Mouse (Mus musculus) left cerebral cortex, adult 9 months (tissue): ENCODE measurements around the gene Mok.
"Not testable (repeated sequence)": the region's sequence is repeated elsewhere in the genome, so short reads cannot be mapped to it uniquely, and the experiment has no call there.

Source experiments
- DNase-seq, 2 experiments: peaks; one replicate each; pipeline ENCODE4 v3.0.0; 2022; ENCODE audit warnings: low spot score in 2 of 2

Mok gene

DNA sequence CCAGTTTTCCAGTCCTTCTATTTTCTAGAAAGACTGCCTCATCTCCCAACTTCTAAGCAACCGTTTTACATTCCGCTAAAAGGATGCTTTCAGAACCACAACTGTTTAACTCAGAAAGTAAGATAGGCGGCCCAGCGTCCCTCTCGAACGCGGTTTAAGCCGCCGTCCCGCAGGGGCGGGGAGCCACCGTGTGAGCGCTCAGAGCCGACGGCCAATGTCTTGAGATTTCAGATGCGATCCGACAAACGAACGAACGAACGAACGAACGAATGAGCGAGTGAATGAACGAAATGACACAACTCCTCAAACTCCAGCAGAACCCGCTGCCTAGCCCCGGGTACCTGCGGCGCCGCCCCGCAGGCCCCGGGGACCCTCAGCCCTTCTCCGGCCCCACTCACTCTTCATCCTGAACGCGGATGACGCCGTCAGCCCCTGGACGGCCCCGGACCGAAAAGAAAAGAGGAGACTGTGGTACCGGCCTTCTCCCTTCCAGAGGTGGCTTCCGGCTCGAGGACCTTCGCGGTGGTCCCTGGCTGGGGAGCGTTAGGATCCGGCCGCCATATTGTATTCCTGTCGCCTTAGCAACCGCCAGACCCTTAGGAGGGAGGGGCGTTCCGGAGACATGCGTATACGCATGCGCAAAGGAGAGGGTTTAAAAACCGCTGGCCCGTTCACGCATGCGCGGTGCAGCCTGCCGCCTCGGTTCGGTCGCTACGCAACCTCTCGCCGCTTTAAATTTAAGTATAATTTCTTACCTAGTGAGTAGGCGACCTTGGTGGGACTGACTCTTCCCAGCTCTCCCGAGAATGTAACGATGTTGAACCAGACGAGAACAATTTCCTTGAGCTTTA lies at the start of gene Mok:
Gene Mok, minus strand, starts transcription at position 592 of the 851 bp plus-strand sequence.
- DNase-seq: peak; percentile 91 to 96

DNA sequence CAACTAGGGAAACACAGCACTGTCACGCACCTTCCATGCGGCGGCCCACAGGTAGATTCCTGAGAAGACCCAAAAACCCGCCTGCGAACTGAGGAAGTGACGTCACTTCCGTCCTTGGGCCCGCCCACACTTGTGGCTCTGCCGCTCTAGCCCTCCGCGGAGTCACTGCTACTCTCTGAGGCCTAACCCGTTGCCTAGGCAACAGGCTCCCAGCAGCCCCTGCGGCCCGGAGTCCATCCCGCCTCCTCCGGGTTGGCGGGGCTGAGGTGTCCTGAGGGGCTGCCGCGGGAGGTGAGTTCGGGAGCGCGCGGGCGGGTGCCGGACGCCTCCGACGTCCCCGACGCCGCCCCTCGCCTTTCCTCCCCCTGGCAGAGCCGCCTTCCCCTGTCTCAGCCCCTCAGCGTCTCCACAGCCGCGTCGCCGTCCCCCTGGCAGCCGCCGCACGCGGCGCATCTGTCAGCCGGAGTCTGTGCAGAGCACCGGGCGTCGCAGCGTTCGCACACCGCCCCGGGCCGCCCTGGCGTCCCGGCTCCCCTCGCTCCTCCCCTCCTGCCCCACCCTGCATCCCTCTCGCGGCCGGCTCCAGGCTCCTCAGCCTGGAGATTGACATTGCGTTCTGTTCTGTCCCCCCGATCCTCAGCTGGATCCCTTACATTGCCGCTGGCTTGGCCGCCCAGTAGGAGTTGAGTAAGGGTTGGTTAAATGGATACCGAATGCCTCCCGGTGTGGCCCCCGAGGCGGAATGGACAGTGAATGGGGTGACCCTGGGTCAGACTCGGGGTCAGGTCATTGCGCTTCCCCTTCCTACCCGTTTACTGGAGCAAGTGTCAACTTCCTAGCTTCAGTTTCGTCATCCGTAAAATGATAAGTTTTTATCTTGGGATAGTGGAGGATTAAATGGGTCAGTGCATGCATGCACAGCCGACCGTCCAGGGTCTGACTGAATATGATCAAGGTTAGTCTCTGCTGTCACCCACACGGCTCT lies 48.6 kb upstream of the Mok start, which contains the start of the genes Cinp and Tecpr2:
Gene Cinp, minus strand, starts transcription at position 110 of the 985 bp plus-strand sequence.
Gene Tecpr2, plus strand, starts transcription at position 229 of the 985 bp plus-strand sequence.
- peak; percentile 94 to 96 for DNase-seq

DNA sequence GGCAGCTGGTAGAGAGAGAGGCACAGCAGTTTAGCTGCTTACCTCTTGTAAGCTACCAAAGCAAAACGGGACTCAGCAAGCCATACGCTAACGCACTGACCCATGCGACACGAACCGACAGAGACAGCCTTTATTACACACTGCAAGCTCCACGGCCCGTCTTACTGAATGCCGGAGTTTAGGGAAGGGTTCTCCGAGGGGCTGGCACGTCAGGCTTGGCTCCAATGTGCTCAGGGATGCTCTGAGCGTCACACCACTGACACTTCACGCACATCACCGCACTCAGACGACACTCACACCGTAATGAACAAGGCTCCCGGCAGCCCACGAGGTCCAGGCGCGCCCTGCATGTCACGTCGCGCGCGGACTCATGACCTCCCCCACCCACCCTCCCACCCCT lies 47.9 kb upstream of the Mok start:
- DNase-seq: no peak

DNA sequence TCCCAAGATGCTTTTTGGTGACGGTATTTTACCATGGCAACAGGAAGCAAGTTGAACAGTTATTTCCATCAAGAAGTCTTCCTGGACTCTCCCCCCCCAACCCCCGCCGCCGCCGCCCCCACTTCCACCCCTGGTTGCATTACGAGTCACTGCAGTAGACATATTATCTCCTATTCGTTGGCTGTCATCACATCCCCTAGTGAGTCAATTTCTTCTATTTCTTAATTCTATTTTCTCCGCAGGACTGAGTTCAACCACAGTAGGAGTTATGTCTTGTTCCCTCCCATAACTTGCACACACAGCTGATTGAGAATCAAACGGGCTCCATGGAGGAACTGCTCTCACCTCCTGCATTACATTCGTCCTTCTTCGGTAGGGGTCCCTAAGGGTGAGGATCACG lies 47.4 kb upstream of the Mok start:
- no peak for DNase-seq

DNA sequence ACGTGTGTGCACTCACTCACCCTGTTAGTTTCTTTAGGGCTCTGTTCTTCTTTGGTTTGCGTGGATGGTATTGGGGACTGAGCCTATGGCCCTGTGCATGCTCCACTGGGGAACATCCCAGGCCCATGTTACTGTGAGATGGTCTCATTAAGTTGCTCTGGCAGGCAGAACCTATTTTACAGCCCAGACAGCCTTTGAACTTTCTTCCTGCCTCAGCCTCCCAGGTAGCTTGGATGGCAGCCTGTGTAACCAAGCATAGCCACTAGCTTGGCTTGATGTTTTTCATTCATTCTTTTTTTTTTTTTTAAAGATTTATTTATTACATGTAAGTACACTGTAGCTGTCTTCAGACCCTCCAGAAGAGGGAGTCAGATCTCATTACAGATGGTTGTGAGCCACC lies 44.5 kb upstream of the Mok start:
- DNase-seq: no peak

DNA sequence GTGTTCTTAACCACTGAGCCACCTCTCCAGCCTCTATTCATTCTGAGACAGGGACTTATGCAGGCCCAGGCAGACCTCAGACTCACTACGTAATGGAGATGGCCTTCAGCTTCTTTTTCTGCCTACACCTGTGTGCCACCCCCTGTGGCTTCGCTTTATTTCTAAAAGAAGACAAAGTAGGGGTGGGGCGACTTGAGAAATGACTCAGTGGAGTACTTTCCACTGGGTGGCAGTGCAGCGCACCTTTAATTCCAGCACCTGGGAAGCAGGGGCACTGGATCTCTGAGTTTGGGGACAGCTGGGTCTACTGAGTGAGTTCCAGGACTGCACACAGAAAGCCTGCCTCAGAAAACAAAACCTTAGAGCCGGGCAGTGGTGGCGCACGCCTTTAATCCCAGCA lies 41.6 kb upstream of the Mok start:
- no peak for DNase-seq

DNA sequence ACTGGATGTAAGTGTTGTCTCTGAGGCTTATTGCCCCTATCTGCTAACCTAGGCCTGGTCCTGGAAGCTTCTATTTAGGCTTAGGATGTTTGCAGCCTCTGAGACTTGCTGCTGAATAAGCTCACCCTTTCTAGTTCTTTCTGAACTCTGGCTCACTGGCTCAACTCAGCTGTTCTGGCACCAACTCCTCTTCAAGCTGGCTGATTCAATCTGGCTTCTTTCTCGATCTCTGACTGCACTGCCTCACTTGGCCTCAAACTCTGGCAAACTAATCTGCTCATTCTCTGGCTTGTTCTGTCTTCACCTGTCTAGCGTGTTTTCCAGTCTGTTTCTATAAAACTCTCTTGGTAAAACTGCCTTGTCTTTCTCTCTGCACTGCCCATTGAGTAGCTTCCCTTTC lies 34.6 kb upstream of the Mok start:
- no peak for DNase-seq

DNA sequence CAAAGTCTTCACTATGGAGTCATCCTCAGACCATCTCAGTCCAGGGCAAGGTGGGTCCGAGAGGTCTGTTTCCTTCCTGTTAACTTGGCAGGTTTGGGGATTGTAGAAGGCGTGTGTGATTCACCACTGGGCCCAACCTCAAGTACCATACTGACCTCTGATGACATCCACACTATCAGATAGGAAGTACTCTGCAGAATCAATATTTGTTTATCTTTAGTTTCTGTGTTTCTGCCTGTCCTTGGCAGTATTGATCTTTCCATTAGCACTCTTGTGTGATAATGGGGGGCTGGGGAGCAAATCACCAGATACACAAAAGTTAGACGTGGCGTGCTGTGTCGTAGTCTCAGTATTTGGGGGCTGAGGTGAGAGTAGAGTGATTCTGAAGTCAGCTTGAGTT lies 30.5 kb upstream of the Mok start:
- DNase-seq: no peak

DNA sequence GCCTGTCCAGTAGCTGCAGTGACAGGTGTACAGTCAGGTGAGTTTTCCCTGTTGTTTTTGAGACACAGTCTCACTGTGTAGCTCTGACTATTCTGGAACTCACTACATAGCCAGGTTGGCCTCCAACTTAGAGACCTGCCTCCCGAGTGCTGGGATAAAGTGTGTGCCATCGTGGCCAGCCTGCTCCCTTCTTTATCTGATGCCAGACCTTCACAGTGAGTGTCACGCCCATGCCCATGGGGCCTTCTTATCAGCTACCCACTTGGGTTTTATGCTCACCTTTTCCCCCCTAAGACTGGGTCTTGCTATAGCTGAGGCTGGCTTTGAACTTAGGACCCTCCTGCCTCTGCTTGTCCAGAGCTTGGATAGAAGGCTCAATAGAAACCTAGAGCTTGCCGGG lies 29.4 kb upstream of the Mok start:
- DNase-seq: no peak

DNA sequence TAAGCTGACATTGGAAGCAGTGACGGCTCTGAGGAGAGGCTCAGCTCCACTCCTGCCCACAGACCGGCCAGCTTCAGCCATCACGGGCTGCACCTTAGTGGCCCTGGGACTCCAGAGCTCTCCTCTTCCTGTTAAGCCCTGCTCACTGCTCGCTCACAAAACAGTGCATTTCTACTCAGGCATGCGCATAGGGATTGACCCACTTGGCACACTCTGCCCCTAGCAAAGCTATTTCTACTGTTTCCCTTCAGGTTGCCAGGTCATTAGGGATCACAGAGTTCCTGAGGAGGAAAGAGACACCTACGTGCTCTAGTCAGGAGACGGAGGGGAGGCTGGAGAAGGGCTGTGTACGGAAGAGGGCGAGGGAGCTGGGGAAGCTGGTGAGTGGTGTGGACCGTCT lies 25.2 kb upstream of the Mok start:
- DNase-seq: no peak

DNA sequence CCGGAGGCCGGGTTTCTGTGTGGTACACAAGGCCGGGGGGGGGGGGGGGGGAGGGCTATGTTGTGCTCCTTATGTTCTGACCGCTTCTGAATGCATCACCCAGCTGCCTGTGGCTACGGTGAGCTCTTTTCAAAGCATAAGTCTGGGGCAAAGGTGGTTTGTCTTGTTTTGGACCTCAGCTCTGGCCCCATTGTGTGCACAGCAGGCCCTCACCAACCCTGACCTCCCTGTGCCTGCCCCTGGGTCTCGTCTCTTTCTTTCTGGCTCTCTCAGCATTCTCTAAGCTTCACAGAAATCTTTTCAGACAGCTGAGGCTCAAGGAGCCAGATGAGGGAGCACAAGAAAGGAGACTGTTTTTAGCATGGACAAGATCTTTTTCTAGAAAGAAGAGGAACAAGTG lies 24.8 kb upstream of the Mok start:
- DNase-seq: no peak

DNA sequence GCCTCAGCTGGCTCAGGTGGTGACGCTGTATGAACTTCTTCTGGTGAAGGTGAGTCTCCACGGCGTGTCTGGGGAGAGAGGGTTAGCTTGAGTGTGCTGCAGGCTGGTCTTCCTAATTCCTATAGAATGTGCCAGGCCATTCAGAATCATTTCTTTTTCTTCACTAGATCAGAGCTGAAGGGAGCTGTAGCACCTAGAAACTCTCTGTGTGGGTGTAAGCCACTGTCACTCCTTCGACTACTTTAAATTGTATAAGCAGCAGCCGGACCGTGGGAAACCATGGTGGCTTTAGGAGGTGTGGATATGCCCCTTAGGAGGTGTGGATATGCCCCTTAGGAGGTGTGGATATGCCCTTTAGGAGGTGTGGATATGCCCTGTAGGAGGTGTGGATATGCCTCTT lies 23.3 kb upstream of the Mok start:
- DNase-seq: no peak

DNA sequence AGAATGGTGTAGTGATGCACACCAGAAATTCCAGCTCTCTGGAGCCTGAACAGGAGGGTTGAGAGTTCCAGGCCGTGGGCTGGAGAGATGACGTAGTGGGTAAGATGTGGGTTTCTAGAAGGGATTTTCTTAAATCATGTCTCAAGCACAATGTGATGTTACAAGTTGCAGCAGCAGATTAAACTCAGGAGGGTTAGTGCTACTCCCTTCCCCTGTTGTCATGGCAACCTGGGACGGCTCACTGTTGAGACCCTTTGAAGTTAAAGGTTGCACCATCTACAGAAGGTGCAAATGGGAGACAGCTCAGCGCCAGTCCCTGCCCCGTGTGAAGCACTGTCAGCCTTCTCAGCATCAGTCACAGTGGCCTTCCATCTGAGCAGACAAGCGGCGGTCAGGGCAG lies 20.5 kb upstream of the Mok start:
- no peak for DNase-seq

DNA sequence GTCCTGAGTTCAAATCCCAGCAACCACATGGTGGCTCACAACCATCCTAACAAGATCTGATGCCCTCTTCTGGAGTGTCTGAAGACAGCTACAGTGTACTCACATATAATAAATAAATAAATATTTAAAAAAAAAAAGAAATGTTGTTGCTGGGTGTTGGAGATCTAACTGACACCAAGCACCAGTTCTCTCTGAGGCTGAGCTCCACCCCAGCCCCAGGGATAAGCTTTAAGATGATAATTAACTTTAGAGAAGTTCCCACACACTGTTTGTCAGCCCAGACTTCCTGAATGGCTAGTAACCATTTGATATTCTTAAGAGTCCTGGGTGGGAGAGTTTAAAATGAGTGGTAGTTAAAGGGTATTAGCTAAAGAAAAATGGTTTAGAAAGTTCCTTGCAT lies 19.6 kb upstream of the Mok start:
- no peak for DNase-seq

DNA sequence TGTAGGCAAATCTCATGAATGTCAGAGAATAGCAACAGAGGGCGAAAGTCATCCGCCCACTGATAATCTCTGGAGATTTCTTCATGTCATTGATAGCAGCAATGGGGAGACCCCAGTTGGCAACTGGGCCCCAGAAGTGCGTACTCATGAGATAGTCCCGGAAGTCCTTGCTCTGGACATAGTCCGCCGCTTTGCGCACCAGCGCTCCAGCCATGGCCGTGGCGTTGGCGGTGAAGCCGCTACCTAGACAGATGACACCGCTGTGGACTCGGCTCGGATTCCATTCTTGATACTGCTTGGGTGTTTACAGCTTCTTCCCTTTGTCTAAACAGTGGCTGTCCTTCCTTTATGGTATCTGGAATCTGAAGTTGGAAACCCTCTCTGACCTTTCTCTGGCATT lies 17.9 kb upstream of the Mok start:
- not testable (repeated sequence) for DNase-seq

DNA sequence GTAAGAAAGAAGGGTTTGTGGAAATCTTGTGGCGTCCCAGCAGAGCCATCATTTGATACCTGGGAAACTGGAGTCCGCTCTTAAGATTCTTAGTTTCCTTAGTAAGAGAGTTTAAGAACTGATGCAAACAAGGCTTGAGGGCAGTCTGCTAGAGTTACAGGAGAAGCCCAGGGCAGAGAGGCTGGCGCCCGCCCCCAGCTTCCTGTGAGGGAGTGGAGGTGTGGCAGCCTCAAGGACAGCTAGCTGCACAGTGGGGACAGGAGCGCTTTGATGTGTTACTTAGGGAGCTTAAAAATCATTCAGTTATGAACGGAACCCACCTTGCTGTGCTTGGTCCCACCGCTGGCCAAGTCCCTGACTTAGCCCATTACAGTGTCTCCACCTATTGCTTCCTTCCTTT lies 16.5 kb upstream of the Mok start:
- DNase-seq: no peak

DNA sequence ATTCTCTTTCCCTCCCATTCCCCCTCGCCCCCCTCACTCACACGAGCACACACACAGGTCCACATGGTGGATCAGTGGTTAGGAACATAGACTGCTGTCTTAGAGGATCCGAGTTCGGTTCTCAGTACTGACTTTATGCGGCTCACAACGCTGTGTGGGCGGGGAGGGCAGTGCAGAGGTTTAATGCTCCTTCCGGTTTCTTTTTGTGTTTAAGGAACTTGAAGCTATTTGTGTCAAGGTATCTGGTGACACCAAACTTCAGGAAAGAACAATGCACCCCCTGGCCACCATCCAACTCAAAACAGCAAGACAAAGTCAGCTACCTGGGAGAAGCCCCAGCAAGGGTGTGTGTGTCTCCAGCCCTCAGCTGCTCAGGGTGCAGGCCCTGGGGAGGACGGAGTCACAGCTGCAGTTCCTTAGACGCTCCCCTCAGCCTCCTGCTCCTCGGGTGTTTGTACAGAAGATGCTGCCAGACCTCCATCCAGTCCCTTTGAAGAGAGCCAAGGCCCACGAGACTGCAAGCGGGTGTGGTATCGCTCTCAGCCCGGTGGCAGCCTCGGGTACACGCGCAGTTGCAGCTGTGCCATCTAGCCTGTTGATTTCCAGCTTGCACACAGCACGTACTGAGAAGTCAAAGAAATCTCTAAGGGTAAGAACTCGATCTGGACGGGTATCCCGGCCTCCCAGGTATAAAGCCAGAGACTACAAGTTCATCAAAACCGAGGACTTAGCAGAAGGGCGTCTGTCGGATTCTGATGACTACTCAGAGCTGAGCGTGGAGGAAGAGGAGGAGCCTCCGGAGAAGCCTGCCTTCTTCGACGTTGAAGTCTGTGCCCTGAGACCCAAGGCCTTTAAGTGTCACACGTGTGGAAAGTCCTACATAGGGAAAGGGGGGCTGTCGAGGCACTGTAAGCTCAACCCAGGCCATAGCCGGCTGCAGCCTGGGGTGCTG lies 14.3 kb upstream of the Mok start:
- no peak for DNase-seq

DNA sequence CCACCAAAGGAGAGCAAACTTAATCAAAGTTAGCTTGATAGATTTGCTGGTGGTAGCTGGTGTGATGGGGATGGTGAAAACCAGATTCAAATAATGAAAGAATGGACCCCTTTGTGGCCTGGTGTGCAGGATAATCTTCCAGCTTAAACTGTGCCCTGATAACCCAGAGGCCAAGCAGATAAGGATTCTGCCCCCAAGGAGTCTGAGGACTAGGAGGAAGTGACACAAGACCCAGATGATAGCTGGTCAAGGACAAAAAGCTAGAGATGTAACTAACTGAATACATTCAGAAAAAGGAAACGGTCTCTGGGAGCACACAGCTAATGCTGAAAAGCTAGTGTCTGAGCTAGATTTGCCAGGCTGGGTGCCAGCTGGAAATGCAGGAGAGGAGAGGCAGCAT lies 11.2 kb upstream of the Mok start:
- no peak for DNase-seq

DNA sequence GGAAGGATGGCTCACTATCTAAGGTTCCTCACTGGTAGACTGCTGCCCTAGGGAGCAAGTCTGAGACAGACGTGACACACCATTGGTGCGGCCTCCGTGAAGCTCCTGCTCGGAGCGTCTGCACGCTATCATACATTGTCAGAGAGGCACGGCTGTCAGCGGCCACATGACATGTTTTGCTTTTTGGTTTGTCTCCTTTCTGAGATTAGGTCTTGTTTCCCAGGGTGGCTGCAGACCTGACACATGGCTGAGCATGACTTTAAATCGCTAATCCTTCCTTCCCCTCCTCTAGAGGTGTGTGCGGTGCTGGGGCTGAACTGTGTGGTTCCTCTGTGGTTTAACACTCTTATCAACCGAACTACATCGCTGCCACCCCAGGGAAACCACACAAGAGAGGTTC lies 10.7 kb upstream of the Mok start:
- DNase-seq: no peak

DNA sequence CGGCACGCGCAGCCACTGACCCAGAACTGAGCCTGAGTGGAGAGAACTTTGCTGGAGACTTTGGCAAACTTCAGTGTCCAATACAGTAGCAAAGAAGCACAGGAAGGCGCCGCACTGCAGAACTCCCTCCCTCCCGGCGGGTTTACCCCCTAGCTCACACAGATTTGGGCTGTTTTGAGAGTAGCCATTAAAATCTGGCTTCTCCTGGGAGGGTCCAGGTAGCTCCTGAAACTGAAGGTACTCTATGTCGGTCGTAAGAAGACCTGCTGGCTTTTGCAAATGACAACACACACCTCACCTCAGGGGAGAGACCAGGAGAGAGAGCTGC lies 10.2 kb upstream of the Mok start:
- DNase-seq: no peak
